Mouse (Mus musculus): Measurements from ENCODE around the gene Pygo1.

GRCm38 (mm10) chr9:73001314-73002011 is 76.0 kb downstream of the Pygo1 start:
- TF ChIP-seq POLR2A (IDR thresholded peaks at IDR 0.05; ENCODE audit: borderline replicate concordance, extremely low read depth, low read depth, low read length) (no peak), CTCF (IDR thresholded peaks at IDR 0.05; ENCODE audit: insufficient read depth, low read length) (no peak)

Data from lung, adult 2 months (tissue).